Mouse (Mus musculus): Measurements from ENCODE around the gene Slc16a7.

DNA sequence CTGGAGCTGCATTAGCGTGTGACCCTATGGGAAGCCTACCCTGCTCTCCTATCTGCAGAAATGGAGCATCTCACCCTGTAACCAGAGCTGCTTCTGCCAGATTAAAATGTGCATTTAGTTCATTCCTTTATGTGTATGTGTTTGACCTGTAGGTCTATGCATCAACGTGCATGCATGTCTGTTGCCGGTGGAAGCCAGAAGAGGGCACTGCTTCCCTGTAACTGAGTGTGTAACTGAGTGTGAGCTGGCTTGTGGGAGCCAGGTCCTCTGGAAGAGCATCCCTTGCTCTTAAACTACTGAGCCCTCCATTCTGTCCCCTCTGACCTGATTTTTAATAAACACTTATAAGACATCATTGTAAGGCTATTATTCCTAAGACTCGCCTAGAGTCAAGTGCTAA, 124.3 kb downstream of the Slc16a7 start:
- TF ChIP-seq CTCF (IDR thresholded peaks at IDR 0.05; ENCODE audit: control insufficient read depth, insufficient read depth, low read length) (peak; percentile 81), POLR2A (IDR thresholded peaks at IDR 0.05; ENCODE audit: borderline replicate concordance, control insufficient read depth, low read depth, low read length) (no peak)
